Mouse (Mus musculus): ENCODE data around the gene Mpp6. TPM values are rescaled to one million over a fixed set of nuclear protein-coding genes. Genes with fewer than 3 reads are reported as not detected.

Gene Mpp6
- total RNA-seq (2021), result 10 to 100 TPM; 53.6 to 54.7 TPM
- long read RNA-seq, experiment 1, transcript Mpp6-201 (14 exons, 1,896 nt), result minor isoform, 9 of 94 reads
- long read RNA-seq, experiment 1, transcript Mpp6-203 (14 exons, 2,222 nt), result major isoform, 50 of 94 reads
- long read RNA-seq, experiment 1, transcript Mpp6-202 (13 exons, 2,161 nt), result minor isoform, 5 of 94 reads
- long read RNA-seq, experiment 1, partial matches to known transcripts, result 2 of 94 reads
- long read RNA-seq, experiment 1, other reads (novel, unspliced or antisense), result 22 of 94 reads
- long read RNA-seq, experiment 2, transcript Mpp6-201 (14 exons, 1,896 nt), result minor isoform, 10 of 114 reads
- long read RNA-seq, experiment 2, transcript Mpp6-203 (14 exons, 2,222 nt), result major isoform, 76 of 114 reads
- long read RNA-seq, experiment 2, transcript Mpp6-202 (13 exons, 2,161 nt), result minor isoform, 6 of 114 reads
- long read RNA-seq, experiment 2, partial matches to known transcripts, result 2 of 114 reads
- long read RNA-seq, experiment 2, other reads (novel, unspliced or antisense), result 19 of 114 reads

DNA sequence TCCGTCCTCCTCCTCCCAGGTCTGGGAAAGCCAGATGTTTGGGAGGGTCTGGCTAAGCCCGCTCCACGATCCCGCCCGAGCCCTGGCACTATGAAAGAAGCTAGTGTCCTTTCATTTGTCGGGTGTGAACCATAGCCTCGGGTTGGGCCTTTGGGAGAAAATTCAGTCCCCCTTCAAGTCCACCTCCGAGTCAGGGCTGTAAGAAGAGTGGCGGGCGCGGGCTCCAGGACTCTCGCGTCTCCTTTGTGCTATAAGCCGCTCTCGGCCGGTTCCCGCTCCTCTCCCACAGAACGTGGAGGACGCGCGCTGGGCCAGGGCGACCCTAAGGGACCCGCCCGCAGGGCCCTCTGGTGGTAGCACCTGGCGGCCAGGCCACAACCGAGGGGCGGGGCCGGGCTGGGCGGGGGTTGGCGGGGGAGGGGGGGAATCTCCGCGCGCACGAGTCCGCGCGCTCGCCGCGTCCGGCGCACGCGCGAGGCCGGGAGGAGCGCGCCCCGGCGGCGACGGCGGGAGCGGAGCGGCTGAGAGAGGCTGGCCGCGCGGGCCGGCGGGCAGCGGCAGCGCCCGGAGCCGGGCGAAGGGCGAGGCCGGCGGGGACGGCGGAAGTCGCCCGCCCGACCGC lies at the start of gene Mpp6:
Gene Mpp6, plus strand, starts transcription at position 485 of the 622 bp plus-strand sequence.
- intact Hi-C loops (cut with DNase I), result loop anchor here (2.0 to 5.0 kb wide), 6 partner anchors 71 to 593 kb away; no protein-coding TSS in a partner anchor
- peak; percentile 86 to 90 for DNase-seq

DNA sequence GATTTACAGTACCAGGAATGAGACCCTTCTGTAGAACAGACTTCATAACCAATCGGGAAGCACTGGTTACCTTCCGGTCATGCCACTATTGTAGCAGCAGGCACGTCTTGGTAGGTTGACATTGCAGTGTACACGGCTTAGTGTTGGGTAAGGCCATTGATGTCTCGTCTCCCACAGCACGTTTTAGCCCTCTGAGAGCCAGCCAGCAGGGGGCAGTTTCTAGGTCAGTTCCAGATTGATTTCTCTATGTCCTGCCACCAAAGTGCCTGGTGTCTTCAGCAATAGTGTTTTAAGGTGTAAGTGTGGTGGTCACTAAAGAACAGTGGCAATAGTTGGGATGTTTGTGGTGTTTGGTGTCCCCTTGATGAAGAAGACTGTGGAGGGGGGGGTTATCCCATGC lies 43.9 kb upstream of the Mpp6 start:
- intact Hi-C loops (cut with DNase I), result no loop called here

DNA sequence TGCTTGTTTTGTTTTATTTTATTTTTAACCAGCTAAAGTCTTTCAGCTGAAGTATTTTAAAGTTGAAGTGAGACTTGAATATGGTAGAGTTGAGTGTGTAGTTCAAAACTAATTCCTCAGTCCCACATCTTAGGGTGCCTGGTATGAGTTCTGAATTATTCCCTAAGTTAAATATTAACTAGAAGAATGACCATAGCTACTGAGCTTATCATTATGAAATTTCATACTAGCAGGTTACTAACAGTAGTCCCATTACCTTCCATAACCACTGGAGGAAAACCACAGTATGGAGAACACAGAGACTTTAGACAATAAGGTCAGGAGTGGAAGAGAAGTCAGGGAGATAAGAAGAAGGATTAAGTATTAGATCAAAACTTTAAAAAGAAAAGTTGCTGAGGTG lies 41.6 kb upstream of the Mpp6 start:
- no peak for DNase-seq
- intact Hi-C loops (cut with DNase I), result no loop called here

More for the DNA sequence above, 43.9 kb upstream of the Mpp6 start:
- DNase-seq, result no peak

DNA sequence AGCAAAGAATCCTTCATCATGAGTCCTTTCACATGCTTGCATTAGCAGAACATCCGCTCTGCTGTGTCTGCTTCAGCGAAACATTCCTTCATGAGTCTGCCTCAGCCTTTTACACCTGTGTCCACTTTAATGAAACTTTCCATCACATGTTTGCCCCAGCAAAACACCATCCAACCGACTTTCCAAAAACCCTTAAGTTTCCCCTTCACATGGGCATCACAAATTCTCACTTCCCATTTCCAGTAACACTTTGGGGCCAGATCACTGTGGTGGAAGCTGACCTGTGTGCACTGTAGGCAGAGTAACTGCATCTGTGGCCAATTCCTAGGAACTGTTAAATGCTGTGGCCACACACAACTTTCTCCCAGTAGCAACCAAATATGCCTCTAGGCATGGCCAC lies 34.8 kb upstream of the Mpp6 start:
- intact Hi-C loops (cut with DNase I), result no loop called here

DNA sequence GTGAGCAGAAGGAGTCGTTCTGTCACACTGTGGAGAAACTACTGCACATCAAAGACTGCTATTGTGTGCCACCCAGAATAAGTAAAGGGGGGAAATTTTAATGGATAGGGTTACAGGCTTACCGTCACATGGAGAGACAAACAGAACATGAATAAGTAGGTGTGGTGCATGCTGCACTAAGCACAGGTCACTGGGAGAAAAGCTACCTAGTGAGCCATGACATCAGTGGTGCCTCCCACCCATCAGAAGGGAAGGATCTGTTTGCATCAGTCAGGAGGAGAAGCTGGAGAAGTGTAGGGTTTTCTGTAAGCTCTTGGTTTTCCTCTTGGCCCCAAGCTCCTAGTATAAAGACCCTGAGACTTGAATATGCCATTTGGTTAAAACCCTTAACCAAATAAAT lies 33.6 kb upstream of the Mpp6 start:
- DNase-seq, result no peak
- intact Hi-C loops (cut with DNase I), result no loop called here

More for the DNA sequence above, 34.8 kb upstream of the Mpp6 start:
- DNase-seq, result no peak

DNA sequence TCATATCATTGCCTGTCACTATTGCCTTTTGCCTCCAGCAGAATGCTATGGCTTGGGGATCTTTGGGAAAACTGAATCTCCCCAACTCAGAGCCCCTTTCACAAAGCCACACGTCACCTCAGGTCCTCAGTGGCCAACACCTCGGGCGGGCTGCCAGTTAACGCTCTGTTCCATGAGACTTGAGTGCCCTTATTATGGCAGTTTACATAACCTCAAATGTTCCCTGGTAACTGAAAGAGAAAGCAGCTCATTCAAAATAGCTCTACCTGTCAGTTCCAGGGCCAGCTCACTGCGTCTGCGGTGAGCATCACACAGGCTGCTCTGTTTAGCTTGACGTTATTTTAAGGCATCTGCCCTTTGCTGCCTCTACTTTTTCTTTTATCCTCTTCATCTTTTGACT lies 29.6 kb upstream of the Mpp6 start:
- DNase-seq, result peak; percentile 26 to 27
- intact Hi-C loops (cut with DNase I), result no loop called here

DNA sequence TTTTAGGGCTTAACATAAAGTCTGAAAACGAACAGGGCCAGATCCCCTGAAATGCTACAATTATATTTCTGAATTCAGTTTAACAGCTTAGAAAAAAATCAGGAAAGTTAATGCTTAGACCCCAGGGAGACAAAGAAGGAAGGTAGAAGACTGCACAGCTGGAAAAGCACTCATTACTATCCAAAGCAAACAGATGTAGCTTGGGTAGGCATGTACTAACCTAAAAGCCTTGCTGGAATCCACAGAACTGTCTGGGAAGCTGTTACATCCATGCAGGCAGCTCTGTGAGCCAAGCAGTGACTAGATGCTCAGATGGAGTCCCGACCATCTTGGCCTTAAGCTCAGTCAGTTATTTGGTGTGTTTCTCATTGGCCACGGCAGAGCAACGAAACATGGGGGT lies 24.8 kb upstream of the Mpp6 start:
- intact Hi-C loops (cut with DNase I), result no loop called here

DNA sequence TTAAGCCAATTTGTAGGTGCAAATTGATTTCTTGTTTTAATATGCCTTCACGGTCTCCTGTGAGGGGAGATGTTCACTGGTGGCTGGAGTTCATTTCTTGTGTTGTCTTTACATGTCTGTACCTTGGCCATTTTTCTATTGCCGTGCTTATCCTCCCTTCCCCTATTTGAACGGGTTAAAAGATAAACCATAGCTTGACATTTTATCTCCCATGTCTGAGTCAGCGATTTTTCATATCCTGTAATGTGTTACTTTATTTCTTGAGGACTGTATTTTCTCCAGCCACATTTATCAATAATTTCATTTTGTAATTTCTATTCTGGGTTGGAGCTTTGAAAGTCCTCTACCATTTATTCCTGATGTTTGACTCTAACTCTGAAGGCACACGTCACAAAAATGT lies 20.7 kb upstream of the Mpp6 start:
- no peak for DNase-seq
- intact Hi-C loops (cut with DNase I), result no loop called here

More for the DNA sequence above, 24.8 kb upstream of the Mpp6 start:
- no peak for DNase-seq

DNA sequence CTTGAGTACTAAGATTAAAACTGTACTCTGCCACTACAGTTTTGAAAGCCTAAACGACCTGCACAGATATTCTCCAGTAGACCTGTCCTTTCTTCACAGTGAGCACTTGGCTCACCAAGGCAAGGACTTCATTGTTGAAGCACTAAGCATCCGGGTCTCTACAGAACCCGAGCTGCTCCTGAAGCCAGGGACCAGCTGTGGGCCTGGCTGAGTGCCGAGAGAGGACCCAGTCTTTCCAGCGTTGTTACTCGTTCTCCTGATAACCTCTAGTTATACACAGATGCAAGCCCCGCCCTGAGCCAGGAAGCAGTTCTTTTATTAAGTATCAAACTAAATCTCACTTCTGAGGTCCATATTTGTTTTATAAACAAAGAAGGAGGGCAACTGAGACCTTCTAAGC lies 19.8 kb upstream of the Mpp6 start:
- peak; percentile 36 to 42 for DNase-seq
- intact Hi-C loops (cut with DNase I), result no loop called here

DNA sequence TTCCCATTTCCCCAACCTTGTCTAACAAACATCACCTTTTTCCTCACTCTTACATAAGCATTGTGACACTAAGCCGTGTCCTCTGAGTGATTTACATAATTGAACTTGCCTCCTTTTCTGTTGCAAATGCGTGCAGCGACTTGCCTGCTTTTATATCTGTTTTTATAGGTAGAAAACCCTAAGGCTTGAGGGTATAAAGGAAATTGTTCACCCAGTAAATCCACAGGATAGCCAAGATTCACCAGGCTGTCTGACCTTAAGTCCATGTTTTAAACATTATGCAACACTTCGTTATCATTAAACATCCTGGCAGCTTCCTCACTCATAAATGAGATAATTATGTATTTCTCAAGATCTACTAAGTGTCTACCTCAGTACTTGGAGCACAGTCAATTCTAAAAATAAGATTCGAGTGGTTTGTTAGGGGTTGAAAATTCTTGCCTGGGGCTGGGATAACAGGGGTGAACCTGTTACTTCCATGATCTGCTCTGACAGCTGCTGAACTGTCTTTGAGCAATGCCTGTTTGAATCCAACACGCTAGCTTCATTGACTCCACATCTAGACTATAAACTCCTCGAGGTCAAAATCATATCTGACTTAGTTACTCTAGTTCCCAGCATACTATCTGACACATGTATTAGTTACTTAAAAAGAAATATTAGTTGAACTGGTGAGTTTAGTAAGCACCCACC lies 18.4 kb upstream of the Mpp6 start:
- no peak for DNase-seq
- intact Hi-C loops (cut with DNase I), result no loop called here

DNA sequence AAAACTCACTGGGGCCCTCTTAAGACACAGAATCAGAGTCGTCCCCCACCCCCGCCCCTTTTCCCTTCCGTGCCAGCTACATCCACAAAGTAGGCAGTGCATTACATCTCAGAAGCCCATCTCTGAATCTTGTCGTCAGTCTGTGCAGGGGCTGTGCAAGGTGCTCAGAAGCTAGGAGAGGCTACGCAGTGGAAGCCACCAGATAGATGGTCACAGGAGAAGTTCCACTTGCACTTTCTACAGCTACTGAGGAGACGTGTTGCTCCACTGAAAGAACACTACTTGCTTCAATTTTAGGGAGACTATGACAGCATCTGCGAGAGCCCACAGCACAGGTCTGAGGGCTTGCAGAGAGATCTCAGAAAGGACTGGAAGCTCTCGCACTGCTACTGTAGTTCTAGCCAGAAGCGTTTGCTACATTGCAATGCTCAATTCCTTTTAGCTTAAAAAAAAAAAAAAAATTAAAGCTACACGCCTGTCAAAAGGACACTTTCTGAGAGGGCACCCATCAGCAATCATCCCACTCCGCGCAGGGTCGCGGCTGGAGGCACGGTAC lies 762 bp upstream of the Mpp6 start:
- intact Hi-C loops (cut with DNase I), result loop anchor here (5.0 kb wide), 1 partner anchor 102 kb away; no protein-coding TSS in a partner anchor
- DNase-seq, result no peak

DNA sequence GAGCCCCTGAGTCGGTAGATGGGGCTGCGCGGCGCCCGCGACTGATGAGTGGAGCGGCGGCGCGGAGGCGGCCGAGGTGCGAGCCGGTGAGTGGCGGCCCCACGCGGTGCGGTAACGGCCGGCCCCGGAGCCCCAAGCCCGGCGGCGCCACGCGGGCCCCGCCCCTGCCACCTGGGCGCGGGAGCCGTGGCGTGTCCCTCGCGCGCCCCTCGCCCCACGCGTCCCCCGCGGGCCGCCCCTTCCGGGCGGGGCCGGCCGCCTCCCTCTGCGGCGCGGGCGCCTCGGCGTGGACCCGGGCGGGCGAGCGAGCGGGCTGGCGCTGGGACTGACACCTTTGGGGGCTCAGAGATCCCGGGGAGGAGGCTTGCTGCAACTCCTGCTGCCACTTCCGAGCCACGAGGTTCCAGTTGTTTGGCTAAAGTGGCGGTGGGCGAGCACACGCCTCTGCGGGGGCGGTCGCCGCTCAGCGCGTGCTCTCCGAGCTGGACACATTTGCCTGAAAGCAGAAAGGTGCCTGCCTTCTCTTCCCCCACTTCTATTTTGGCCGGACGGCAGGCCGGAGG lies 419 bp downstream of the Mpp6 start:
- intact Hi-C loops (cut with DNase I), result loop anchor here (2.0 to 5.0 kb wide), 5 partner anchors 70 to 593 kb away; no protein-coding TSS in a partner anchor
- DNase-seq, result peak; percentile 46 to 61

DNA sequence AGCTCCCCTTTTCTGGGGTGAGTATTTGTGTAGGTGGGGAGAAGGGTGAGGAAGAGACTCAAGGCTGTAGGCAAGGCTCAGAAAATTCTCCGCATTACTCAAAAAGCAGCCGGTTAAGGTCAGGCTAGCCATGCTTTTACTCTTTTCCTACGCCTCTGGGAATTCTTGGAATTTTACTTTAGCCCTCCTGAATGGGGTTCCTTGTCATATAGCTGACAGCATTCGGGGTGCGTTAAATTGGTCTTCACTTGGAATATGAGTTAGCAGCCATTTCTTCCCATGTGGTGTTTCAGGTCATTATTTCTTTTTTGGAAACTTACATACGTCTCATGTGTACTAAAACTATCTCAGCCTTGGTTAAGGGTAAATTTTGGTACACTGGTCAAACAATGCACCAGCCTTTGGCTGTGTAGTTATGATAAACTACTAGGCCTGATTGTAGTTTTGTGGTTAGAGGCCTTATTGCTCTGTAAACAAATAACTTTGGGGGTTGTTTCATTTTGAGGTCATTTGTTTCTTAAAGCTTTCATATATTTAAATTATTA lies 1.1 kb downstream of the Mpp6 start:
- no peak for DNase-seq
- intact Hi-C loops (cut with DNase I), result loop anchor here (2.0 to 5.0 kb wide), 5 partner anchors 70 to 594 kb away; no protein-coding TSS in a partner anchor

DNA sequence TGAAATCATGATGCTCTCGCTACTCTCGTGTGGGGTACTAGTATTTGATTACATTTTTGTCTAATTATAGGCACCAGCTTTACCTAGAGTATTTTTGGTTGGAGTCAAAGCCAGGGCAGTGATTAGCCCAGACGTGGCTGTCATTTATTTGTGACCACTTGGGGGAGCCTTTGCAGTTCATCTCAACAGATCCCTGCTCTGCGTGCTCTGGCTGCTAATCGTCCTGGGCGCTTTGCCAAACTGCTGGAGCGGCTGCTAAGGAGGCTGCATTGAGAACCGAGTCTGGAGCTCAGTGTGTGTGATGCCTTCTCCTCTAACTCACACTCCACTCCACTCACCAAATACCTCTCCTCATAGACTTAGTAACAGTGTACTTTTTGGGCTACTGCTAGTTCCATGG lies 2.7 kb downstream of the Mpp6 start:
- intact Hi-C loops (cut with DNase I), result loop anchor here (2.0 to 5.0 kb wide), 3 partner anchors 108 to 595 kb away; no protein-coding TSS in a partner anchor
- peak; percentile 96 to 98 for DNase-seq

DNA sequence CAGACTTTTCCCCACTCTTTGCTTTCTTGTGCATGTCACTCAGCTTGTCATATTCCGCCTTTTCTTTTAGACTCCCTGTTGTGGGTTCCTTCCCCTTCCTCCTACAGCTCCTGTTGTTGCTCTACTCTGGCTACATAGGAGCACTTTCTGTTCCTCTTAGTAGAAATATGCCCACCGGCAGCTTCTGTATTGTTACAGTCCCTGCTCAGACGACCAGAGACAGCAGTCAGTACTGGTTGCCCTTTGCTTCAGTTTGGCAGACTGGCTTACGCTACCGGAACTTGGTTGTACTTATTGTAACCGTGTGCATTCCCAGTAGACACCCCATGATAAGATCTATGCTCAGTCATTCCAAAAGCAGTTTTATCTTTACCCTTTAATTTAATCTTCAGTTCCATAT lies 4.2 kb downstream of the Mpp6 start:
- intact Hi-C loops (cut with DNase I), result loop anchor here (5.0 kb wide), 2 partner anchors 423 to 597 kb away; no protein-coding TSS in a partner anchor
- DNase-seq, result no peak

DNA sequence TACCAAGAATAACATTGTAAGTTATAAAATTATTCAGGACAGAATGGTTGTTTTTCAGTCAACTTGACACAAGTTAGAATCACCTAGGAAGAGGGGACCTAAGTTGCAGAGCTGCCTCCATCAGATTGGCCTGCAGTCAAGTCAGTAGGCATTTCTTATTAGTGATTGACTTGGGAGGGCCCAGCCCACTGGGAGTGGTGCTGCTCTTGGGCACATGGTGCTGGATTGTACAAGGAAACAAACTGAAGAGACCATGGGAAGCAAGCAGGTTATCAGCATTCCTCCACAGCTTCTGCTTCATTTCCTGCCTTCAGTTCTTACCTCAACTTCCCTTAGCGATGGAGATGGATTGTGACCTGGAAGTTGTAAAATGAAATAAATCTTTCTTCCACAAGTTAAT lies 10.9 kb downstream of the Mpp6 start:
- no peak for DNase-seq

DNA sequence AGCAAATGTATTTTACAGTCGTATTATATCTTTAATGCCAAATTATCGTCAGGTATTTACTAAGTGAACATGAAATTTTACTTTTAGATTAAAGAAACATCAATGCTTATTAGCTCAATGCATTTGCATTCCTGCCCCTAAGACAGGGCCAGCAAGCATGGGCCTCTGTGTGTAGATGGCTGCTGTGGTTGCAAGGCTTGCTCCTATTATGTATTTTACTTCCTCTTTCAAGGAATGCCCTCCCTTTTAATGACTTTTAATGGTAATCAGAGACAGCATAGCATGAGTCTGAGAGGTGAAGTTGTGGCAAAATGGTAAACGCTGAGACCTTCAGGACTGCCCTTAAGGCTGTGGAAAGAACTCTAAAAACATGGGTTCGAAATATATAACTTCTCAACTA lies 12.8 kb downstream of the Mpp6 start:
- intact Hi-C loops (cut with DNase I), result no loop called here
- DNase-seq, result no peak

More for the DNA sequence above, 10.9 kb downstream of the Mpp6 start:
- intact Hi-C loops (cut with DNase I), result no loop called here

DNA sequence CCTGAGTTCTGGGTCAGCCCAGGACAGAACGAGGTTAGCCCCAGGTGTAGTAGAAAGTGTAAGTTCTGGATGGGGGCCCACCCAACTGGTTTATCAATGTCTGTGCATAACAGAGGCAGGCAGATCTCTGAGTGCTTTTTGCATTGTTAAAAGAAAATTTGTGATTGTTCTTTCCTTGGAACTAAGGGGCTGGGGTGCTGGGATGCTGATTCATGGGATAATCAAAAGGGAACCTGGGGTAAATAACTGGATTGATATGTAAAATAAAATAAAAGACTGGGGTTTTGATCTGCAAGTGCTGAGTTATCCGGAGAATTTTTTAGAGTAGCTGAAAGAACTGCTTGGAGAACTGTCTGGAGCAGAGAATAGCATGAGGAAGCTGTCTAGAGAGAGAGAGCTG lies 14.2 kb downstream of the Mpp6 start:
- intact Hi-C loops (cut with DNase I), result no loop called here

DNA sequence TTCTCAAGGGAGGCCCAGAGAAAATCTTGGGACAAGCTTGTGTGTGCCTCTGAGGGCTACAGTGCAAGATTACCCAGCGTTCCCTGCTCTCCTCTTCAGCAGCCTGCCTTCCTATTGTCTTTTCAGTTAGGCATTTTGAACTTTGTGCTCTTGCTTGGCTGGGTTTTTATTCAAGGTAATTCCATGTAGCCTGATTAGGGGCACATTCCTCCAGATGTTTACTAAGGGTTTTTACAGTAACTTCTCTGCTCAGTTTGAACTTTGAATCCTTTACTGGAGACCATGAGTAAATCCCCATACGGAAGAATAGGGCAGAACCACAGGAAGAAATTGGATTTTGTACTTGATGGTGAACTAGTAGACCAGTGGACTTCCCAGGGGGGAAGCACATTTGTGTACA lies 16.3 kb downstream of the Mpp6 start:
- intact Hi-C loops (cut with DNase I), result no loop called here
- DNase-seq, result no peak

More for the DNA sequence above, 14.2 kb downstream of the Mpp6 start:
- DNase-seq, result no peak

DNA sequence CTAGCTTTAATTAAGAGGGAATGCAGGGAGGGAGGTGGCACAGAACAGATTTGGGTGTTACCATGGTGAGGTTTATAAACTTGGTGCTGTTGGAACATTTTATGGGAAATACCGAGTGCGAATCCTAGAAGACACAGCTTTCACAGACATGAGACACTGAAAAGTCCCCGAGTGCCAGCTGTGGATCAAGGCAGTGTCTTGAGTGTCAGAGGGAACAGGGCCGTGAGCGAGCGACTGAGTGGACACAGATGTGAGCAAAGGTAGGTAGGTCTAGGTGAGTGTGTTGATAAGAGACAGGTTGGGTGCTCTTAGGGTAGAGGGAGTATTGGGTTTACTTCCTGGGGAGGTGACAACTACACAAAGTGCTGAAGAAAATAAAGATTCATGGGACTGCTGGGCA lies 17.5 kb downstream of the Mpp6 start:
- intact Hi-C loops (cut with DNase I), result no loop called here
- DNase-seq, result no peak
